Mouse (Mus musculus) midbrain, embryonic 13.5 days (tissue): ENCODE measurements at regions not wholly inside any gene's neighbourhood (a gene's known extent, or its start where the extent isn't known, plus 50 kb on each side); places are given as distances from the start of the nearest gene placed in this dataset.

Experiments
- ATAC-seq: fragments of 200-750 bp; cut with Nextera tagmentation; 2 replicates; pipeline ENCODE4 v1.8.0; 2017; ENCODE audit warnings: mild to moderate bottlenecking, moderate TSS enrichment, moderate library complexity
- H3K27ac ChIP-seq: fragments of 300-500 bp; sonication (generic); 2 replicates; pipeline ENCODE4 v1.5.1; 2015; ENCODE audit warnings: inconsistent platforms, mild to moderate bottlenecking, moderate library complexity
- H3K27me3 ChIP-seq: fragments of 300-500 bp; sonication (generic); 2 replicates; pipeline ENCODE4 v1.6.1; 2015; ENCODE audit warnings: mild to moderate bottlenecking, inconsistent platforms
- H3K36me3 ChIP-seq: fragments of 300-500 bp; sonication (generic); 2 replicates; pipeline ENCODE4 v1.6.1; 2015; ENCODE audit warnings: mild to moderate bottlenecking, inconsistent platforms
- H3K4me1 ChIP-seq: fragments of 300-500 bp; sonication (generic); replicated peaks from 2 replicates; pipeline ENCODE4 v1.6.1; 2015; ENCODE audit warnings: inconsistent platforms
- H3K4me2 ChIP-seq: fragments of 300-500 bp; sonication (generic); replicated peaks from 2 replicates; pipeline ENCODE4 v1.6.1; 2015; ENCODE audit warnings: moderate library complexity, mild to moderate bottlenecking, inconsistent platforms
- H3K4me3 ChIP-seq: fragments of 300-500 bp; sonication (generic); replicated peaks from 2 replicates; pipeline ENCODE4 v1.5.1; 2015; ENCODE audit warnings: mild to moderate bottlenecking, inconsistent platforms
- H3K9ac ChIP-seq: fragments of 300-500 bp; sonication (generic); replicated peaks from 2 replicates; pipeline ENCODE4 v1.6.1; 2015; ENCODE audit warnings: mild to moderate bottlenecking, inconsistent platforms
- H3K9me3 ChIP-seq: fragments of 300-500 bp; sonication (generic); 2 replicates; pipeline ENCODE4 v1.6.1; 2016; ENCODE audit warnings: mild to moderate bottlenecking, inconsistent platforms
- WGBS: fragments of 180-500 bp; shearing (Covaris S2); methylation state at CpG from one replicate; pipeline ENCODE4 v1.1.7; 2015; 5-methylcytosine and 5-hydroxymethylcytosine counted together

GRCm38 (mm10) chr2:71644038-71644470, 97.5 kb upstream of the Dlx2 start:
- H3K4me3 ChIP-seq = no peak overlapping the region
- no peak overlapping the region for H3K4me2 ChIP-seq
- peaks cover 9% of the 10 kb centered on the region for H3K4me1 ChIP-seq
- H3K9ac ChIP-seq = no peak overlapping the region
- WGBS = 68% methylated on average over 6 of the region's 6 CpGs
- H3K9me3 ChIP-seq = peaks cover 3% of the 10 kb centered on the region; the same call in 1 of the 2 replicates
- no peak overlapping the region for H3K27ac ChIP-seq
- H3K36me3 ChIP-seq = no peaks in the 10 kb centered on the region
- no peak for ATAC-seq
- H3K27me3 ChIP-seq = no peaks in the 10 kb centered on the region

DNA sequence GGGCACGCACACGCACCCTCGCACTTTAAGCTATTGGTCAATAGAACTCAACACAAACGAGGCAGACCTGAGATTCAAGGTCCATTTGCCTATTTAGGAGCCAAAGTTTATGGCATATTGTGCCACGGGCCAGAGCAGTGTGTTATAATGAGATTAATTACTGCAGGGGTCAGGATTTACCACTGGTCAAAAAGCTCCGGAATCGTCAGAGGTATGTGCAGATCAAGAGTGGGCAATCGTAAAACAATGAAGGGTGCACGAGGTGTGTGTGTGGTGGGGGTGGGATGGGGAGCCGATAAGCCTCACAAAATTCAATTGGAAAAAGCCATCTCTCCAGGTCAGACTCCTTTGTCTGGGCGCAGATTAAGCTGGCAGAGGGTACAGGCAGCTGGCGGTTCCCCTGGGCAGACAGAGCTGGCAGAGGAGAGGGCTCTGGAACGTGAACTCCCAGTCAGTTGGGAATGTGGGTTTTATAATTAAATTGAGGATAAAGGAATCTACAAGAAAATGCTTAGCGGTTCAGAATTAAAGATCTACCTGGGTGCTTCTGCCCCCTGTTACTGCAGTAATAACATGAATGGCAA, 97.4 kb upstream of the Itga6 start:
- H3K4me3 ChIP-seq = no peak overlapping the region
- H3K27me3 ChIP-seq = no peaks in the 10 kb centered on the region
- peaks cover 27% of the 10 kb centered on the region for H3K4me1 ChIP-seq
- no peak overlapping the region for H3K4me2 ChIP-seq
- 0 out of 2 replicates have a peak overlapping the region, but pooled peaks have one; percentile 27 for H3K27ac ChIP-seq
- H3K9me3 ChIP-seq = no peaks in the 10 kb centered on the region
- ATAC-seq = 0 out of 2 replicates have a peak, but pooled peaks have one; percentile 22
- 59% methylated on average over 14 of the region's 14 CpGs for WGBS
- no peak overlapping the region for H3K9ac ChIP-seq
- no peaks in the 10 kb centered on the region for H3K36me3 ChIP-seq

GRCm38 (mm10) chr2:71651662-71652061, 93.8 kb upstream of the Itga6 start:
- Histone ChIP-seq H3K4me1 (peaks cover 50% of the 10 kb centered on the region), H3K9ac (no peak overlapping the region), H3K27me3 (no peaks in the 10 kb centered on the region), H3K27ac (peak overlapping the region; percentile 76), H3K4me3 (no peak overlapping the region), H3K4me2 (peak overlapping the region; percentile 37; the same call in 1 of the 2 replicates), H3K36me3 (no peaks in the 10 kb centered on the region), H3K9me3 (no peaks in the 10 kb centered on the region)
- no peak for ATAC-seq
- 3% methylated on average over 2 of the region's 2 CpGs for WGBS

DNA sequence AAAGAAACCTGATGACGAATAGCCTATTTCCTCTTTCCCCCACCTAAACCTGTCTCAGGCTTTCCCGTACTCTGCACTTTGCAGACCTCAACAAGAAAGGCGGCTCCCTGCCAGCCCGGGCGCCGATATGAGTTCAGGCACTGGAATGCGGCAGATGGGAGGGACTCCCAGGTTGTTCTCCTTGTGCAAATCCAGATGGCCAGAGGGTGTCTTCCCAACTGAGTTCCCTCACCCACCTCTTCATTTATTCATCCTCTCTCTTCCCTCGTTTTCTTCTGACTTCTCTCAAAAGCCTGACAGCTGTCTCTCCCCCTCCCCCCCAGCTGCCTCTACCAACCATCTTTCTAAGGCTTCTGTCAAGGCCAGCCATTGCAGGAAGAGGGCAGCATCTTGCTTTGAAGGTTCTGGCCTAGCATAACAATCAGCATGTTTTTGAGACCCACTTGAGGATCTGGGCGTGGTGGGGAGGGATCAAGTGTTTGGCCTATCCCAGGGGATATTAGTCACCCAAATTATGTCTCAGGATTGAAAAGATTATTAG, 93.1 kb upstream of the Itga6 start:
- Histone ChIP-seq H3K36me3 (no peaks in the 10 kb centered on the region), H3K4me3 (no peak overlapping the region), H3K9me3 (no peaks in the 10 kb centered on the region), H3K4me2 (peak overlapping the region; percentile 37), H3K9ac (no peak overlapping the region), H3K4me1 (peaks cover 49% of the 10 kb centered on the region), H3K27ac (peak overlapping the region; percentile 76), H3K27me3 (no peaks in the 10 kb centered on the region)
- 0 out of 2 replicates have a peak, but pooled peaks have one; percentile 9 for ATAC-seq
- 5% methylated on average over 9 of the region's 9 CpGs for WGBS

GRCm38 (mm10) chr2:71654817-71655503, 90.5 kb upstream of the Itga6 start:
- ATAC-seq = peak; percentile 35
- Histone ChIP-seq H3K4me3 (no peak overlapping the region), H3K4me1 (peaks cover 41% of the 10 kb centered on the region), H3K27me3 (no peaks in the 10 kb centered on the region), H3K36me3 (no peaks in the 10 kb centered on the region), H3K9ac (no peak overlapping the region), H3K4me2 (no peak overlapping the region), H3K9me3 (no peaks in the 10 kb centered on the region), H3K27ac (no peak overlapping the region)
- WGBS = 10% methylated on average over 8 of the region's 8 CpGs

- H3K4me1 ChIP-seq = peaks cover 41% of the 10 kb centered on the region
- peak; percentile 85 for ATAC-seq
- peak overlapping the region; percentile 57 for H3K4me2 ChIP-seq
- H3K36me3 ChIP-seq = no peaks in the 10 kb centered on the region
- H3K9me3 ChIP-seq = no peaks in the 10 kb centered on the region
- peak overlapping the region; percentile 32 for H3K4me3 ChIP-seq
- WGBS = 2% methylated on average over 19 of the region's 19 CpGs
- H3K27me3 ChIP-seq = no peaks in the 10 kb centered on the region
- peak overlapping the region; percentile 54 for H3K27ac ChIP-seq
- H3K9ac ChIP-seq = peak overlapping the region; percentile 63; the same call in 1 of the 2 replicates
Measured at GRCm38 (mm10) chr2:71655504-71656390, 89.7 kb upstream of the Itga6 start.

GRCm38 (mm10) chr2:71656611-71657244, 88.7 kb upstream of the Itga6 start:
- no peak overlapping the region for H3K4me3 ChIP-seq
- ATAC-seq = no peak
- H3K9me3 ChIP-seq = no peaks in the 10 kb centered on the region
- no peak overlapping the region for H3K9ac ChIP-seq
- 59% methylated on average over 8 of the region's 8 CpGs for WGBS
- H3K36me3 ChIP-seq = no peaks in the 10 kb centered on the region
- no peak overlapping the region for H3K4me2 ChIP-seq
- H3K4me1 ChIP-seq = peaks cover 34% of the 10 kb centered on the region
- H3K27ac ChIP-seq = no peak overlapping the region
- H3K27me3 ChIP-seq = no peaks in the 10 kb centered on the region

DNA sequence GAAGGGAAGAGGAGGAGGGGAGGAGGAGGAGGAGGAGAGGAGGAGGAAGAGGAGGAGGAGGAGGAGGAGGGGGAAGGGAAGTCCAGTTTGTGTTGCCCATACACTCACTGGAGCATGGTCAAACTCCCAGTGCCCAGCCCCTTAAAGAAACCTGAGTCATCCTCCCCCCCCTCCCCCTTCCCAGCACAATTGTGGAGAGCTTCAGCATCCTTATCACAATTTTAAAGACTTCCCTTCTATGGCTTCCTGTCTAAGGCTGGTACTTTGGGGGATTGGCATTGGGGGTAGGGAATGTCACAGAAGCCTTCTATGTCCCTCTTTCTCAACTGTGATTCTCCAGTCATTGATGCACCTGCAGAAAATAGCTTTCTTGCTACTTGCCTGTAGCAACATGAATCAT, 84.0 kb upstream of the Itga6 start:
- Histone ChIP-seq H3K4me3 (no peak overlapping the region), H3K4me2 (no peak overlapping the region), H3K9me3 (no peaks in the 10 kb centered on the region), H3K27me3 (no peaks in the 10 kb centered on the region), H3K36me3 (no peaks in the 10 kb centered on the region), H3K27ac (no peak overlapping the region), H3K9ac (no peak overlapping the region), H3K4me1 (peaks cover 3% of the 10 kb centered on the region; the same call in 1 of the 2 replicates)
- no peak for ATAC-seq

- Histone ChIP-seq H3K9me3 (no peaks in the 10 kb centered on the region), H3K27ac (no peak overlapping the region), H3K9ac (no peak overlapping the region), H3K27me3 (no peaks in the 10 kb centered on the region), H3K4me1 (no peaks in the 10 kb centered on the region), H3K4me3 (no peak overlapping the region), H3K36me3 (no peaks in the 10 kb centered on the region), H3K4me2 (no peak overlapping the region)
- WGBS = 96% methylated on average over 5 of the region's 5 CpGs
- no peak for ATAC-seq
Measured at GRCm38 (mm10) chr2:71661986-71662385, 83.4 kb upstream of the Itga6 start.

- no peak overlapping the region for H3K9ac ChIP-seq
- no peaks in the 10 kb centered on the region for H3K4me1 ChIP-seq
- ATAC-seq = no peak
- WGBS = 89% methylated on average over 8 of the region's 8 CpGs
- no peak overlapping the region for H3K27ac ChIP-seq
- H3K36me3 ChIP-seq = no peaks in the 10 kb centered on the region
- H3K4me3 ChIP-seq = no peak overlapping the region
- H3K27me3 ChIP-seq = no peaks in the 10 kb centered on the region
- H3K4me2 ChIP-seq = no peak overlapping the region
- H3K9me3 ChIP-seq = no peaks in the 10 kb centered on the region
Measured at GRCm38 (mm10) chr2:71663453-71663852, 82.0 kb upstream of the Itga6 start.

DNA sequence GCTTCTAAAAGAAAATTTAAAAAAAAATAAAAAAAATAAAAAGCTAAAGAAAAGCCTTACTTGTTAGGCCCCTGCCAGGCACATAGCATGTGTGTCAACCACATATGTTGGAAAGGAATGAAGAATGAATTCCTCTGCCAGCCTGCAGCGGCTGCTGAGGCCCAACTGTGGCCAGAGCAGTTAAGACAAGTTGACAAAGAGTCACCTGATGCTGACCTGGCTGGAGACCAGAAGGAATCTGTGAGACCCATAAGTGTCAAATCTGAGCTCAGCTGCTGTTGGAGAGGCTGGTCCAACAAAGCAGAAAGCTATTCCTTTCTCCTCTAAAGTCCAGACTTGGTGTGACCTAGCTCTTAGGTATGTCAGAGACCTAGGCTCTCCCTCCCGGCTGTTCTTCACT, 78.5 kb upstream of the Itga6 start:
- Histone ChIP-seq H3K9ac (no peak overlapping the region), H3K9me3 (no peaks in the 10 kb centered on the region), H3K27me3 (no peaks in the 10 kb centered on the region), H3K4me3 (no peak overlapping the region), H3K36me3 (no peaks in the 10 kb centered on the region), H3K4me2 (no peak overlapping the region), H3K27ac (no peak overlapping the region), H3K4me1 (no peaks in the 10 kb centered on the region)
- ATAC-seq = no peak
- WGBS = 88% methylated on average over 2 of the region's 2 CpGs
